Mouse (Mus musculus): ENCODE results near the gene Nrip1.
"Not testable (repeated sequence)": the region's sequence is repeated elsewhere in the genome, so short reads cannot be mapped to it uniquely, and the experiment has no call there.

Gene Nrip1

DNA sequence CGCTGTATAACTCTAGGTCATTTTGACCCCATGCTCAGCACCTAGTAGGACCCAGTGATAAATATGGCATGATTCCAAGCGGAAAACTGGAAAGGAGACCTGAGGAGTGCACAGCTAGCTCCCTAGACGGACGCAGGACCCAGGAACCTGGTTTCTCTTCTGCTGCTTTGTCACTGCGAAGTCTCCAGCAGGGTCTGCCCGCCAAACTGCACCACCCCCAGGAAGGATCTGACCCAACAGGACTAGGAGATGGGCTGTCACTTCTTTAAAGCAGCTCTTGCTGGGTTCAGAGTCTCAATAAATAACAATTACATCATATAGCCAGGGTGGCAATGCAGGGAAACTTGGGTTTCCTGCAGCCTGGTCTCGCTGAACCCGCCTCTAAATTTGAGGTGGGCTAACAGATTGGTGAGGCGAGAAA, at the start of gene Nrip1:
Gene Nrip1 (minus strand): TSS at position 157 of the 421 bp plus-strand sequence.
- peak; percentile 35 for ATAC-seq (ENCODE audit: low TSS enrichment)

GRCm38 (mm10) chr16:76422531-76422930, 48.9 kb upstream of the Nrip1 start:
- ATAC-seq (ENCODE audit: low TSS enrichment), result no peak

- ATAC-seq (ENCODE audit: low TSS enrichment), result peak; percentile 52; the same call in 1 of the 2 replicates
Observed at GRCm38 (mm10) chr16:76419849-76420248, 46.2 kb upstream of the Nrip1 start.

DNA sequence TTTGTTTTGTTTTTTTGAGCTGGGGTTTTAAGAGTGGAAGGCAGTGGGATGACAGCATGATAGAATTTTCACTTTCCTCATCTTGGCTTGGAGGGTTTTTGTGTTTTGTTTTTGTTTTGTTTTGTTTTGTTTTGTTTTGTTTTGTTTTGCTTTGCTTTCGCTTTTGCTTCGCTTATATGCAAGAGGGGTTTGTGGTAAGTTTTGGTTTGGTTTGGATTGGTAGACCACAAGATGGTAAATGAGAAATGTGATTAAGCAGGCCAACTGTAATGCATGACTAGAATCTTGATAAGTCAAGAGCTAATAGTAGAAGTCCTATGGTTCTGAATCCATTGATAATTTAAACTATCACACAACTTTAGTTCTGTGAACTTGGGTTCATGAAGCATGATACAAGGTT, 42.9 kb upstream of the Nrip1 start:
- no peak for ATAC-seq (ENCODE audit: low TSS enrichment)

DNA sequence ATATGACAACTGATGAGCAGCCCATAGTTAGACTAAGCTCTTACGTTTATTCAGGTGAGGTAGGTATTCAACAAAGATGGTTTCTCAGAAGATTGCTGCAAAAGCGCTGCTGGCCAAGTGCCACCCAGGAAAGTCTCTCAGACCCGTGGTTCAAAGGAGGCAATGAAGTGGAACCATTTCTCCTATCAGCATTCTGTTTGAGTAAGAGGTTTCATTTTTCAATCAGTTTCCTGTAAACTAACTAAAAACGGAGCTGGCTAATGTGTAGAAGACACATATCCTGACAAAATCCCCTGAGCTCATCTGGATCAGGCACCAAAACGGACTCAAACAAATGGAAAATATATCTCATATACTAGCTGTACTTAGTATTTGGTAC, 42.4 kb upstream of the Nrip1 start:
- no peak for ATAC-seq (ENCODE audit: low TSS enrichment)

DNA sequence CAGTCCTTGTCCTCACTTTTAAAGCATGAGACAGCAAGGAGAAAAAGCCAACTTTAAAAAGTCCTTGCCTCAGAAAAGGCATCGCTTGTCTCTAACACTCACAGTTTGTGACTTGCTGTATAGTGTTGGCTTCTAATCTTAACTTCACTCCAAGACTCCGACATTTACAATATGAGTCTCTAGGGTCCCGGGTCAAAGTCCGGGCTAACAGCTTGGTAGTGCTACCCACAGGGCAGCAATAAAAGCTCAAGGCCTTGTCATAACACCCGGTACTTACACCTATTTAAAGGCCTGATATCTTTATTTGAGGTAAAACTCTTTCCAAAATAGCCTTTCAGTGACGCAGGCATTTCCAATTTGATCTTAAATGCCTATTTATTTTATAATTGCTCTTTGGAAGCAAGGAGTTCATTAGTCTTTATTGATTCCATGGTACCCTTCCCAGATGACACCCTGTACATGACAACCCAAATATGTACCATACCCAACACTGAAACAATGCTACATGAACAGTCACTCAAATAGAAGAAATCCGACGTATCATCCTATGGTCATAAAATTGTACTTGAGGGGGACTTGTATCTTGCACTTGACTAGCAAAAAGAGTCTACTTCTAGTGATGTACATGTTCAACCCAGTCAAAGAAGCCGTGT, 41.9 kb upstream of the Nrip1 start:
- no peak for ATAC-seq (ENCODE audit: low TSS enrichment)

DNA sequence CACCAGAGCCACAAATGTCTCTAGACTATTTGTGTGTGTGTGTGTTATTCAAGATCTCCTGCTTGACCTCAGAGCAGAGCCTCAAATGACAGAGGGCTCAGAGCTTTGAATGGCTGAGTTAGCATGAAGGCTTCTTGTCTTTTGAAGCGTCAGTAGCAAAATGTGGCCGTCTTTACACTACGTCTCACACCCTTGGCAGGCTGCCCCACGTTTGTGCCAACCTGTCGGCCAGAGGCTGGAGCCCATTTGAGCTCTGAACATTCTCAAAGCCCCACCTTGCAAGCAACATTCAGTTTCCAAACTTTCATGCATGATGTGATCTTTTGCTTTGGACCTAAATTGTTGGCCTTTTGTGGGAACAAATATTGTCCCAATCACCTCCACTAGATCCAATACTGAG, 40.9 kb upstream of the Nrip1 start:
- no peak for ATAC-seq (ENCODE audit: low TSS enrichment)

DNA sequence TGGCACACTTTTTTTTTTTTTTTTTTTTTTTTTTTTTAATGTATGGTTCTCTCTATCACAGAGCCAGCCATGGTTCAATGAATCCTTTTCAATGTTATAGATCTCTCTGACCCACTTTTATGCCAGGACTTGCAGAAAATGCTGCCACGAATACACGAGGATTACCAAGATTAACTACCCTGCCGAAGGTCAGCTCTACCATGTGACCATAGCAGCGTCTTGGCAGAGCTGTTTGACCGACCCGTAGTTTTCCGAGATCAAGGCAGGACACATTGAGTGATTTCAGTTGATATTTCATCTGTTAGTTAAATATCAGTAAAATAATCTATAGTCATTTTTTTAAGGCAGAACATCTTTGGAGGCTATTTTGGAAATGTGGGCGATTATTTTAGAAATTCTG, 40.0 kb upstream of the Nrip1 start:
- no peak for ATAC-seq (ENCODE audit: low TSS enrichment)

GRCm38 (mm10) chr16:76409355-76409722, 35.7 kb upstream of the Nrip1 start:
- no peak for ATAC-seq (ENCODE audit: low TSS enrichment)

GRCm38 (mm10) chr16:76408696-76409354, 35.2 kb upstream of the Nrip1 start:
- no peak for ATAC-seq (ENCODE audit: low TSS enrichment)

DNA sequence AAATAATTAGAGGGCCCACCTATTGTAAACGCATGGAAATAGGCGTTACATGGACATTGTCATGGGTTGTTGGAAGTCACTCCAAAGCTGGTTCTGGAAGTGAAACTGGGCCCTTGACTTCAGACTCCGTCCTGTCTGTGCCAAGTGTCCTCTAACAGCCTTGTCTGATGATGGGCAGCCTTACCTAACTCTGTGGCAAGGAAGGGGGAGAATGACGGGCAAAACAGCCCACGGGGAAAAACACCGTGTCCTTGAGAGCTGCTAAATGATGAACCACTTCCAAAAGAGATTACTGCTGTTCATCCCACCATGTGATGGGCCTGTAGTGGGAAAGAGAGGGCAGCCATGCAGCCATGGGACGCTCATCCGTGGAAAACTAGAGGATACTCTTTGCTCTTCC, 34.6 kb upstream of the Nrip1 start:
- ATAC-seq (ENCODE audit: low TSS enrichment), result no peak

DNA sequence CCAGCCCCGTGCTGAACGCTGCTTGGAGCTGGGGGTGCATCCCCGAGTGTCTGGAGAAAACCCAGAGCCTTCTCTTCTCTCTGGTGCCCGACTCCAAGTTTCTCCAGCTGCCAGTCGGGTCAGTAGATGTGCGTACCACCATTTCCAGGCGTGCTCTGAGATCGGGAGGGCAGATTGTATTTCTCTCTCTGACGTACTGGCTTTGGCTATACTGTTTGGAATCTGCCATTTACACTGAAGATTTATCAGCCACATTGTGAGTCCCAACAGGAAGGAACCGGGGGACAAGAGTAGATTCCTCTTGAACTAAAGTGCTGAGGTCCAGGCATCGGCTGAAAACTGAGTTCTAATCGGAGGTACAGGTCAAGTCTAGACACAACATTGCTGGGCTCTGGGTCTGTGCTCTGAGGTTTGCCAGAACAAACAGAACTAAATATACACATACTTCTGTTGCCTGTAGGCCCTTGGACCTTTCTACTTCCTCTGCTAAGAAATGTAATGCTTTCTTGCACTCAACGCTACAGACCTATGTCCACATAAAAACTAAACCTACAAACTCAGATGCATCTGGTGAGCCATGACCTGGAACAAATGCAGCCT, 33.8 kb upstream of the Nrip1 start:
- 0 out of 2 replicates have a peak, but pooled peaks have one; percentile 6 for ATAC-seq (ENCODE audit: low TSS enrichment)

GRCm38 (mm10) chr16:76406897-76407296, 33.3 kb upstream of the Nrip1 start:
- peak; percentile 64 for ATAC-seq (ENCODE audit: low TSS enrichment)

DNA sequence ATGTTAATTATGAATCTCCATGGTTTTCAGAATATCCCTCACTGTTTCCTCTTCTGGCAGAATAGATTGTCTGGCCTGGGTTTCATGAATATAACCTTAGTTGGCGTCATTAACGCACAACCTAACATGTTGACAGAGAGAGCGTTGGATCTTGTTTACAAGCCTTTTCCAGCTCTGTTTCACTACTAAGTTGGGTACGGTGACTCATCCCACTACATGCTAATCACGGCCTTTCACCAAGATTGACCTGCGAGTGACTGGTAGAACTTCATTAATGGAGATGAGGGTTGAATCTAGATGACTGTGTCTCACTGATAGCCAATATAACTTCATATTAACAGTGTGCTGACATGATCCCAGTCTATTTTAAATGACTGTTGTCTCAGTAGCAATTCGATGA, 32.7 kb upstream of the Nrip1 start:
- no peak for ATAC-seq (ENCODE audit: low TSS enrichment)

GRCm38 (mm10) chr16:76403305-76403704, 29.7 kb upstream of the Nrip1 start:
- not testable (repeated sequence) for ATAC-seq (ENCODE audit: low TSS enrichment)

DNA sequence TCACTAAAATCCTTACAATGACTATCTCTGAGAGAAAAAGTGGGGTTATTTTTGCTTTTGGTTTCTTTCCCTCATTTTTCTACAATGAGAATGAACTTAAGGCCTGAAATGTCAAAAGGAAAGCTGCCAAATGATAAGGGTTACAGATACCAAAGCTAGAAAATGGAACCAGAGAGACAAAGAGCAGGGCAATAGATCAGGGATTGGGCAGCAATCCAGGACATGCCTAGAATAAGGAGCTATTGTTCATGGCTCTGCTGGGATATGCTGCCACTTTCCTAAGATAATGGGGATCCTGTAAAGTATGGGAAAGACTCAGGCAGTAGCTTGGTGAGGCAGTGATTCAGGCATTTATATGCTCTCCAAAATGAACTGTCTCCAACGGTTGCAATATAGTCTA, 22.9 kb upstream of the Nrip1 start:
- no peak for ATAC-seq (ENCODE audit: low TSS enrichment)

GRCm38 (mm10) chr16:76393267-76393666, 19.6 kb upstream of the Nrip1 start:
- ATAC-seq (ENCODE audit: low TSS enrichment), result no peak

DNA sequence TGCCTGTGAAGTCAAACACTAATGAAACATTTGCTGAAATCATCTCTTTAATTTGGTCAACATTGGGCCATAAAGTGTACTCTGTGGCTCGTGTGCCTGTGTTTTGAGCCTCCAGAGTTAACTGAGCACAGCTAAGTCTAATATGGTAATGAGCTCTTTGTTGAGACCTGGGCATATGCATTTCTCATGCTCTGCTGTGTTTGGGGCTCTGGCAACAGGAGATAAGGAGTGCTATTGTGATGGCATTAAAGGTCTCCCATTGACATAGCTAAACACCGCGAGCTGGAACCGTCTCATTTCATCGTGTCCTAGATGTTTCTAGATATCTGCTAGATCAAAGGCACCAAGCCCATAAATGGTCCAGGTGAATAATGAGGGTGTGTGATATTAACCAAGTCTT, 12.9 kb upstream of the Nrip1 start:
- ATAC-seq (ENCODE audit: low TSS enrichment), result no peak

DNA sequence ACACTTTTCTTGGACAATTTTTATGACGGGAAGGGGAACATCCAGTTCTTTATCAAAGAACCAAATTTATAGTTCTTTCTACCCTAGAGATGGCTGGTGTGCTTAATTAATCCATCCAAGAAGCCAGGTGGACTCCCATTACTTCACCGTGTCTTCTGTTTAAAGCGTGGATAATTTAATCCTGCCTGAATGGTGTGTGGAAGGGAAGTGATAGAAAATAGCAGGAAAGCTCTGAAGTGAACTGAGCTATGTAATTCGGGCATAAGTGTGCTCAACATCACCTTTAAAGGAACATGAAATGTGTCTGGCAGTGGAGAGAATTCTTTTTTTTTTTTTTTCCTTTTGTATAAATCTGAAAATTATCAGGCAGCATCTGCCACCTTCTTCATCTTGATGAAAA, 12.4 kb upstream of the Nrip1 start:
- no peak for ATAC-seq (ENCODE audit: low TSS enrichment)

- ATAC-seq (ENCODE audit: low TSS enrichment), result no peak
Observed at GRCm38 (mm10) chr16:76377211-76377610, 3.6 kb upstream of the Nrip1 start.

GRCm38 (mm10) chr16:76376661-76377060, 3.0 kb upstream of the Nrip1 start:
- ATAC-seq (ENCODE audit: low TSS enrichment), result no peak

- ATAC-seq (ENCODE audit: low TSS enrichment), result peak; percentile 85
Observed at GRCm38 (mm10) chr16:76372941-76373561, 576 bp downstream of the Nrip1 start.

Data from frontal cortex, adult (tissue).